Mouse (Mus musculus) leukemia stem cell, adult 10-12 weeks (primary cell): Measurements from ENCODE around the gene Iqcf6. TPM values are rescaled to one million over a fixed set of nuclear protein-coding genes. Genes with fewer than 3 reads are reported as not detected.

Experiments
- polyA plus RNA-seq: library from polyadenylated mRNA; stranded (reverse); fragments of >175 nt; gene quantifications from 2 replicates; pipeline ENCODE4 v1.2.3, GENCODE M21; 2012; ENCODE audit warnings: low replicate concordance

Iqcf6 gene
- polyA plus RNA-seq, result not detected in 2 replicates

GRCm38 (mm10) chr9:106626282-106626681 lies at the start of gene Iqcf6:
Gene Iqcf6, plus strand, starts transcription at chr9:106626582.

GRCm38 (mm10) chr9:106655884-106656720 lies 29.7 kb downstream of the Iqcf6 start, which contains the start of gene Grm2:
Gene Grm2, minus strand, starts transcription at chr9:106656082.

Other genes starting within 250 kb of the Iqcf6 start
- 53.8 and 70.0 TPM in 2 replicates for gene Rpl29, start 197.1 kb upstream of the Iqcf6 start, polyA plus RNA-seq
- 7.9 and 24.2 TPM in 2 replicates for gene Acy1, start 188.3 kb upstream of the Iqcf6 start, polyA plus RNA-seq
- 0.25 and 3.2 TPM in 2 replicates for gene Abhd14b, start 179.1 kb upstream of the Iqcf6 start, polyA plus RNA-seq
- gene Abhd14a, start 178.9 kb upstream of the Iqcf6 start, polyA plus RNA-seq, result 6.5 and 44.6 TPM in 2 replicates
- gene Pcbp4, start 173.3 kb upstream of the Iqcf6 start, polyA plus RNA-seq, result 17.0 and 27.3 TPM in 2 replicates
- 0.08 TPM in 1 of 2 replicates, not detected in the other for gene Gpr62, start 160.6 kb upstream of the Iqcf6 start, polyA plus RNA-seq
- 642 and 1,004 TPM in 2 replicates for gene Rrp9, start 150.6 kb upstream of the Iqcf6 start, polyA plus RNA-seq
- 12.2 and 22.5 TPM in 2 replicates for gene Parp3, start 149.6 kb upstream of the Iqcf6 start, polyA plus RNA-seq
- gene Iqcf1, start 126.6 kb upstream of the Iqcf6 start, polyA plus RNA-seq, result not detected in 2 replicates
- not detected in 2 replicates for gene Iqcf5, start 112.0 kb upstream of the Iqcf6 start, polyA plus RNA-seq
- gene Iqcf3, start 65.0 kb upstream of the Iqcf6 start, polyA plus RNA-seq, result not detected in 2 replicates
- gene Iqcf4, start 55.6 kb upstream of the Iqcf6 start, polyA plus RNA-seq, result not detected in 2 replicates
- not detected in 2 replicates for gene Grm2, start 29.5 kb downstream of the Iqcf6 start, polyA plus RNA-seq
- gene Tex264, start 59.3 kb downstream of the Iqcf6 start, polyA plus RNA-seq, result 54.6 and 67.6 TPM in 2 replicates
- 3.3 and 7.6 TPM in 2 replicates for gene Rad54l2, start 162.6 kb downstream of the Iqcf6 start, polyA plus RNA-seq
- 1.4 and 8.7 TPM in 2 replicates for gene Dcaf1, start 195.3 kb downstream of the Iqcf6 start, polyA plus RNA-seq